Mouse (Mus musculus) erythroblast, embryonic 14.5 days (primary cell): Measurements from ENCODE around the gene Ercc8.

Experiments
- GATA1 ChIP-seq: IDR thresholded peaks from 2 replicates; pipeline ENCODE4 v1.6.1; 2012; ENCODE audit warnings: low read length, inconsistent platforms, mixed read lengths
- TAL1 ChIP-seq: IDR thresholded peaks from 3 replicates; pipeline ENCODE4 v1.6.1; 2012; ENCODE audit warnings: low read length, inconsistent platforms, mixed read lengths

DNA sequence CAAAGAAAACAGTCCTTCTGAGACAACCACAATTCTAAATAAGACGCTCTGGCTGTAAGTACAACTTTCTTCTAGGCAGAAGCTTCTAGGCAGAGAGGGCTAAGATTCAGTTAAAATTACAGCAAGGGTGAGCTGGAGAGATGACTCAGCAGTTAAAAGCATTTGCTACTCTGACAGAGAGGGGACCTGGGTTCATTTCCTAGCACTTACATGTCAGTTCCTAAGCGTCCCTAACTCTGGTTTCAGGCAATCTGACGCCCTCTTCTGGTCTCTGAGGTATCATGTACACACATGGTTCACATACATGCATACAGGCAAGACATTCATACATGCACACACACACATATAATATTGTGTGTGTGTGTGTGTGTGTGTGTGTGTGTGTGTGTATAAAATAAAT lies 27.0 kb downstream of the Ercc8 start:
- TF ChIP-seq GATA1 (no peak), TAL1 (no peak)
